Mouse (Mus musculus): ENCODE data around the gene Gpc5. TPM values are rescaled to one million over a fixed set of nuclear protein-coding genes. Genes with fewer than 3 reads are reported as not detected.

Gene Gpc5
- polyA plus RNA-seq, 1 experiment: 23.0 TPM

DNA sequence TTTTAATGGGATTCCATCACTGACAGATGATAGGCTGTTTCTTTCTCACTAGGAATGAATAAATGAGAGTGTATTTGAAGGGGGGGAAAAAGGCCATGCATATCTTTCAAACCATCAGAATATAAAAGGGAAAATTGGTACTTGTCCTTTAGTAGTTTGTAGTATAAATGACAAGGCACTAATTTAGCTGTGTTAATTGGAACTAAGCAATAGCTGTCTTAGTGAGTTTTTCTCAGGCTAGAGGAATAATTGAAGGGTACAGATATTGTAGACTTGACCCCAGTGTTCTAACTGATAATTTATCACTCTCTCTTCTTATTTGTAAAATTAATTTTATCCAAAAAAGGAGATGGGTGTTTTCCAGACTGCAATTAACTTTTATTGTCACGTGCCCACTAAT is 654.0 kb downstream of the Gpc5 start:
- Histone ChIP-seq H3K4me1 (ENCODE audit: control insufficient read depth, insufficient read depth, low read length) (no peaks in the 10 kb centered on the region), H3K27me3 (ENCODE audit: control insufficient read depth, insufficient read depth, low read length) (no peaks in the 10 kb centered on the region), H3K27ac (ENCODE audit: insufficient read depth, low read length) (no peak overlapping the region), H3K4me3 (replicated peaks; ENCODE audit: insufficient read depth, low read depth, low read length) (no peak overlapping the region)
- WGBS: 91% methylated on average over 1 of the region's 1 CpGs
- no peak for TF ChIP-seq POLR2A (IDR thresholded peaks at IDR 0.05; ENCODE audit: borderline replicate concordance, insufficient read depth, low read length)
- DNase-seq: no peak

DNA sequence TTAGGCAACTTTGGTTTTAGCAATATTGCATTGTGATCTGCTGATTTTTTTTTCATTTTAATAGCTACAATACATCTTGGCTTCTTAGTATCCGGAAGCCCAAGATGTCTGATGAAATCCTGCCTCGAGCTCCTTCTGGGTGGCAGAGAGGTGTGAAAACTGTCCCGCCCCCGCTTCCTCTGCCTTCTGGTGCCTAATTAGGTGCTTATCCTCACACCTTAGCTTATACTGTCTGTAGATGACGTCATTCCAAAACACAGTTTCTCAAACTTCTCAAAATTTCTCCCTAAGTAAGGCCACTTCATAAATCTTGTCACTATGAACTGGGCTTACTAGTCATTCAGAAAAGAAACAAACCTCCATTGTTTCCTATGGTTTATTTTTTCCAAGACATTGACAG is 668.2 kb downstream of the Gpc5 start:
- H3K27ac ChIP-seq (ENCODE audit: insufficient read depth, low read length): no peak overlapping the region
- no peak for DNase-seq
- H3K27me3 ChIP-seq (ENCODE audit: control insufficient read depth, insufficient read depth, low read length): no peaks in the 10 kb centered on the region
- TF ChIP-seq POLR2A (IDR thresholded peaks at IDR 0.05; ENCODE audit: borderline replicate concordance, insufficient read depth, low read length) (no peak), CTCF (IDR thresholded peaks at IDR 0.05; ENCODE audit: borderline replicate concordance, insufficient read depth, low read depth, low read length) (no peak)
- 87% methylated on average over 5 of the region's 5 CpGs for WGBS
- H3K4me3 ChIP-seq (replicated peaks; ENCODE audit: insufficient read depth, low read depth, low read length): no peak overlapping the region
- no peaks in the 10 kb centered on the region for H3K4me1 ChIP-seq (ENCODE audit: control insufficient read depth, insufficient read depth, low read length)

DNA sequence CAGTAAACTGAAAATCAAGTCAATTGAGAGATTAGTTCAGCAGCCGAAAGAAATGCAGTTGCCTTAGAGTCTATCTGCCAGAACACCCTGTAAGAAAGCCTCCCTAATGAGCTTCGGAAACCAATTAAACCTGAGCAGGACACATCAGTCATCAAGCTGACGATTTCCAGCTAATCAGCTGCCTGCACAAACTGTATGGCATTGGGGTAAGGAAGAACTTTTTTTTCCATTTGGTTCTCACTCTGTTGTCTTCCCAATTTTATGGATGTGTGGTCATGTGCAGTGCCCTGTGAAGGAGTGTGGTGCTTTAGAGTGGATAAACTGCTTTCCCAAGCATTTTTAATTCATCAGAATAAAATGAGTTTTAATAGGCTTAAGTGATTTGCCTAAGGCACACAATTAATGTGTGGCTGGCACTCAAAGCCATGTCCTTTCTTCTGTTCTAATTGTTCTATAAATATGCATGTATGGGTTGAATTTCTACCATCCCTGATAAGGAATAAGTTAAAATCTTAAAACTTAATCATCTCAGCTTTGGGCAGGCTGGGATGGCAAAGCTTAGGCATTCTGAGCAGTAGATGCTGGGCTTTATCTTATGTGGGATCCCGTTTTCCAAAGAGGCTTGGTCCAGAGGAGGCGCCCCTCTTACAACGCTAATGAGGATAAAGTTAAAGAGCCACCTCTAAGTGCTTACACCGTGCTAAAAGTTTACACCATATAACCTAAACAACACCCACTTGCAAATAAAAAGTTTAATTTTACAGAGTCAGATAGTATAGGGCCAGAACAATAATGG is 687.6 kb downstream of the Gpc5 start:
- Histone ChIP-seq H3K27me3 (ENCODE audit: control insufficient read depth, insufficient read depth, low read length) (no peaks in the 10 kb centered on the region), H3K4me3 (replicated peaks; ENCODE audit: insufficient read depth, low read depth, low read length) (no peak overlapping the region), H3K27ac (ENCODE audit: insufficient read depth, low read length) (no peak overlapping the region), H3K4me1 (ENCODE audit: control insufficient read depth, insufficient read depth, low read length) (no peaks in the 10 kb centered on the region)
- no peak for DNase-seq
- no peak for TF ChIP-seq POLR2A (IDR thresholded peaks at IDR 0.05; ENCODE audit: borderline replicate concordance, insufficient read depth, low read length)
- no peak for TF ChIP-seq CTCF (IDR thresholded peaks at IDR 0.05; ENCODE audit: borderline replicate concordance, insufficient read depth, low read depth, low read length)
- WGBS: 65% methylated on average over 7 of the region's 7 CpGs

DNA sequence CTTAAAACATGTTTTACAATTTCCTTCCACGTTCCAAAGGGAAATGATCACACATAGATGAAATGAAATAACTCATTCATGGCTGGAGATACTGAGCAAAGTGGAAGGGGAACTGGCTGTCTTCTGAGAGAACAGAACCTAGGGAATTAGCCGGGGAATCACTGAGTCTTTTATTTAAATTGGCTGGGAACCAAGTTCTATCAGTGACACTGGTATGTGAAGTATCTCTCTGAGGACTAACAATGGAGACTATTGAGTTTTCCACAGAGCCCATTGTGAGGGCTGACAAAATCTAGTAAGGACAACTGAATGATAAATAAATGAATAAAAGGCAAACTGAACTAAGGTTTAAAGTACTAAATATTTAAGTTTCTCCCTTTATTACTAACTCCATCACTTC is 712.7 kb downstream of the Gpc5 start:
- TF ChIP-seq POLR2A (IDR thresholded peaks at IDR 0.05; ENCODE audit: borderline replicate concordance, insufficient read depth, low read length): no peak
- no peak for TF ChIP-seq CTCF (IDR thresholded peaks at IDR 0.05; ENCODE audit: borderline replicate concordance, insufficient read depth, low read depth, low read length)
- 11% methylated on average over 2 of the region's 2 CpGs for WGBS
- no peak overlapping the region for H3K4me3 ChIP-seq (replicated peaks; ENCODE audit: insufficient read depth, low read depth, low read length)
- H3K27ac ChIP-seq (ENCODE audit: insufficient read depth, low read length): no peak overlapping the region
- H3K27me3 ChIP-seq (ENCODE audit: control insufficient read depth, insufficient read depth, low read length): no peaks in the 10 kb centered on the region
- no peaks in the 10 kb centered on the region for H3K4me1 ChIP-seq (ENCODE audit: control insufficient read depth, insufficient read depth, low read length)
- DNase-seq: no peak

DNA sequence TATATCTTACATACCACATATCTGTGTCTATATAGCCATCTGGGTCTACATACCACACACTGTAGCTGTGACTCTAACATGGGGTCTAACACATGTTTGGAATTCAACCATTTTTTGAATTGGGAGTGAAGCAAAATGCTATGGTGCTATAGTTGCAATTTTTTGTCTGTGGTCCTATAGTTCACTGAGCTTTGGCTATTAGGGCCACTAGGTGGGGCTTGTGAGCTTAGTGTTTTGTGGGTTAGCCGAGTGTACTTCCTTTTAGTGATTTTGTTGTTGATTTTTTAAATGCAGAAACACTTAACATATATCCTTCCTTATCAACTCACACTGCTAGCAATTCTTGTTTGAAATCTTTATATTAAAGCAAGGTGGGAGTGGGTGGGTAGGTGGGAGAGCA is 727.0 kb downstream of the Gpc5 start:
- no peaks in the 10 kb centered on the region; the same call in 1 of the 2 replicates for H3K27me3 ChIP-seq (ENCODE audit: control insufficient read depth, insufficient read depth, low read length)
- H3K27ac ChIP-seq (ENCODE audit: insufficient read depth, low read length): no peak overlapping the region
- no peak overlapping the region for H3K4me3 ChIP-seq (replicated peaks; ENCODE audit: insufficient read depth, low read depth, low read length)
- no peak for DNase-seq
- 22% methylated on average over 1 of the region's 1 CpGs for WGBS
- H3K4me1 ChIP-seq (ENCODE audit: control insufficient read depth, insufficient read depth, low read length): no peaks in the 10 kb centered on the region
- TF ChIP-seq POLR2A (IDR thresholded peaks at IDR 0.05; ENCODE audit: borderline replicate concordance, insufficient read depth, low read length) (no peak), CTCF (IDR thresholded peaks at IDR 0.05; ENCODE audit: borderline replicate concordance, insufficient read depth, low read depth, low read length) (no peak)

DNA sequence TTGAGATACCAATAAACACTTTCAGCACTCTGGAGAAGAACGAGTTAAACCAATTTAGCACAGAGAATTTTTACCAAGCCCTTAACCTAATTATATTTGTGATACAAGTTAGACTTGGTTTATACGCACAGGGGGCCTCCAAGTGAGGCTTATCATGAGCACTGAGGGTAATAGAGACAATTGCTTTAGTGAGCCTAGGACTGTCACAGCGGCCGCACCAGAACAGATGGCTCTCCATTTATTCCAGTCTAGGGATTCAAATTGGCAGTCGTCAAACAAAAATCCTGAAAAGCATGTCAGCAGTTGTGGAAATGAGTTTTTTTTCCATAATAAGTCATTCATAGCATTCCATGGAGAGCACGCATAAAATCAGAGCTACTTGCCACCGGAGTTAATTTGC is 729.6 kb downstream of the Gpc5 start:
- no peaks in the 10 kb centered on the region; the same call in 1 of the 2 replicates for H3K27me3 ChIP-seq (ENCODE audit: control insufficient read depth, insufficient read depth, low read length)
- TF ChIP-seq POLR2A (IDR thresholded peaks at IDR 0.05; ENCODE audit: borderline replicate concordance, insufficient read depth, low read length): no peak
- no peak for TF ChIP-seq CTCF (IDR thresholded peaks at IDR 0.05; ENCODE audit: borderline replicate concordance, insufficient read depth, low read depth, low read length)
- no peaks in the 10 kb centered on the region for H3K4me1 ChIP-seq (ENCODE audit: control insufficient read depth, insufficient read depth, low read length)
- WGBS: 23% methylated on average over 7 of the region's 7 CpGs
- no peak for DNase-seq
- no peak overlapping the region for H3K4me3 ChIP-seq (replicated peaks; ENCODE audit: insufficient read depth, low read depth, low read length)
- H3K27ac ChIP-seq (ENCODE audit: insufficient read depth, low read length): no peak overlapping the region

DNA sequence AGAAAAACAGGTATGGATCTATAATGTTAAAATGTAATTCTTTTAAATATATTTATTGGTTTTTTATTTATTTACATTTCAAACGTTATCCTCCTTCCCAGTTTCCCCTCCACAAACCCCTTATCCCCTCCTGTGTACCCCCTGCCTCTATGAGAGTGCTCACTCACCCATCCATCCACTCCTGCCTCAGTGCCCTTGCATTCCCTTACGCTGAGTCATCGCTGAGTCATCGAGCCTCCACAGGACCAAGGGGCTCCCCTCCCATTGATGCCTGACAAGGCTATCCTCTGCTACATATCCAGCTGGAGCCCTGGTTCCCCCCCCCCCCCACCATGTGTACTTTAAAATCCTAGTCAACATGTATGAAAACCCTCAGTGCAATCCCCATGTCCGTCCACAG is 738.5 kb downstream of the Gpc5 start:
- DNase-seq: no peak
- Histone ChIP-seq H3K27me3 (ENCODE audit: control insufficient read depth, insufficient read depth, low read length) (no peaks in the 10 kb centered on the region), H3K4me1 (ENCODE audit: control insufficient read depth, insufficient read depth, low read length) (no peaks in the 10 kb centered on the region), H3K4me3 (replicated peaks; ENCODE audit: insufficient read depth, low read depth, low read length) (no peak overlapping the region), H3K27ac (ENCODE audit: insufficient read depth, low read length) (no peak overlapping the region)
- TF ChIP-seq CTCF (IDR thresholded peaks at IDR 0.05; ENCODE audit: borderline replicate concordance, insufficient read depth, low read depth, low read length) (no peak), POLR2A (IDR thresholded peaks at IDR 0.05; ENCODE audit: borderline replicate concordance, insufficient read depth, low read length) (no peak)
- 77% methylated on average over 5 of the region's 5 CpGs for WGBS

DNA sequence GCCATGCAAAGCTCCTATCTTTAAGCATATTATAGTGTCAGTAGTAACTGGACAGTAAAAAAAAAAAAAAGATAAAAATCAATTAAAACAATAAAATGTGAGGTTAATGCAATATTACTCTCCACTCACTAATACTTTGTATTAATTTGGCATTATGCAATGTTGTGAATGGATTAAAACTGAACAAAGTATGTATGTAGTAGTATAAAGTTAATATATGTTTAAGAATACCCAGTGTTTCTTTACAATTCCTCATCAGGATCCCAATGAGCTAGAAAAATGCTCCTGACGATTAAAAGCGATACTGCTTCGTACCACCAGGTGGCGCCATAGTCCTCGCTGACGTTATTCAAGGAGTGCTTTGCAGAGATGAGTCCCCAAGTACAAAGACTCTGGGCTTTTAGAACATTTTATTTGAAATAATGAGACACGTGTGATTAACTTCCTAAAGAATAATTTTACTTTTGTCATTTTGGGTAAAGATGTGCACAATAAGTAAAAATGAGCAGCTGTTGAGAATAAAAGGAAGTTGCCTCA is 739.3 kb downstream of the Gpc5 start:
- Histone ChIP-seq H3K27ac (ENCODE audit: insufficient read depth, low read length) (no peak overlapping the region), H3K4me3 (replicated peaks; ENCODE audit: insufficient read depth, low read depth, low read length) (no peak overlapping the region), H3K27me3 (ENCODE audit: control insufficient read depth, insufficient read depth, low read length) (no peaks in the 10 kb centered on the region), H3K4me1 (ENCODE audit: control insufficient read depth, insufficient read depth, low read length) (no peaks in the 10 kb centered on the region)
- DNase-seq: peak; percentile 25 to 57
- no peak for TF ChIP-seq POLR2A (IDR thresholded peaks at IDR 0.05; ENCODE audit: borderline replicate concordance, insufficient read depth, low read length)
- TF ChIP-seq CTCF (IDR thresholded peaks at IDR 0.05; ENCODE audit: borderline replicate concordance, insufficient read depth, low read depth, low read length): peak; percentile 80
- under 1% methylated on average over 7 of the region's 7 CpGs for WGBS
